22 mouse cellular contexts compared by ENCODE assay signal in genomic region chr3:146303194-146303593, GRCm38 (mm10).
DNase-seq lines count a peak whose midpoint lies in the region; ATAC-seq and TF ChIP-seq lines count a peak whose summit lies in the region.
"Had no signal": no experiment of that assay in that cellular context is flagged by ENCODE, and none has a peak within 500 bp of the region (broad histone marks: within the 10 kb centered on the region; RNA-seq: fewer than 3 reads in every experiment).

No protein-coding gene starts in this region.

- no peak overlapping the region for H3ac ChIP-seq in myocyte (ENCODE audit: control insufficient read depth, insufficient read length)

- H3K79me2 ChIP-seq in myocyte (ENCODE audit: control insufficient read depth, insufficient read depth), result no peaks in the 10 kb centered on the region

- H3K9ac ChIP-seq in midbrain, embryonic 11.5 days (ENCODE audit: low read length), result no peak overlapping the region
- no peak overlapping the region for H3K9ac ChIP-seq in midbrain, embryonic 13.5 days (replicated peaks)
- H3K9ac ChIP-seq: embryonic facial prominence, embryonic 13.5 days; forebrain, embryonic 15.5 days; hindbrain, embryonic 15.5 days had no signal

- ATAC-seq in midbrain, embryonic 11.5 days (ENCODE audit: low FRiP score), result no peak
- no peak for ATAC-seq in midbrain, embryonic 13.5 days
- ATAC-seq in granulocyte monocyte progenitor cell, adult 5-6 weeks (replicated peaks; ENCODE audit: poor library complexity, severe bottlenecking), result peak; percentile 97
- ATAC-seq: forebrain, embryonic 15.5 days; inflammation-experienced regulatory T-cells, adult 6 months; intestine, postnatal 0 days had no signal

- H3K4me2 ChIP-seq in midbrain, embryonic 11.5 days, result no peak overlapping the region
- H3K4me2 ChIP-seq in midbrain, embryonic 13.5 days (replicated peaks), result no peak overlapping the region
- peak overlapping the region; percentile 25 for H3K4me2 ChIP-seq in myocyte (ENCODE audit: low read depth)
- H3K4me2 ChIP-seq: embryonic facial prominence, embryonic 13.5 days; forebrain, embryonic 15.5 days; heart, embryonic 11.5 days; hindbrain, embryonic 15.5 days had no signal

- H3K4me3 ChIP-seq in midbrain, embryonic 11.5 days (ENCODE audit: low read depth, low read length), result no peak overlapping the region
- H3K4me3 ChIP-seq in midbrain, embryonic 13.5 days (replicated peaks), result no peak overlapping the region
- H3K4me3 ChIP-seq in myocyte, result no peak overlapping the region
- H3K4me3 ChIP-seq: embryonic facial prominence, embryonic 13.5 days; forebrain, embryonic 15.5 days; hindbrain, embryonic 15.5 days had no signal

- H3K4me1 ChIP-seq in midbrain, embryonic 11.5 days (ENCODE audit: control insufficient read depth, insufficient read depth, low read length), result no peaks in the 10 kb centered on the region
- H3K4me1 ChIP-seq in midbrain, embryonic 13.5 days (replicated peaks), result no peaks in the 10 kb centered on the region
- H3K4me1 ChIP-seq: embryonic facial prominence, embryonic 13.5 days; forebrain, embryonic 15.5 days; hindbrain, embryonic 15.5 days had no signal

- H3K27ac ChIP-seq in midbrain, embryonic 11.5 days (ENCODE audit: low read depth, low read length), result no peak overlapping the region
- H3K27ac ChIP-seq in midbrain, embryonic 13.5 days, result no peak overlapping the region
- H3K27ac ChIP-seq: embryonic facial prominence, embryonic 13.5 days; forebrain, embryonic 15.5 days; hindbrain, embryonic 15.5 days had no signal

- 87% methylated on average over 5 of the region's 5 CpGs for WGBS in midbrain, embryonic 11.5 days
- WGBS in midbrain, embryonic 13.5 days, result 87% methylated on average over 5 of the region's 5 CpGs

- TF ChIP-seq POLR2A in myocyte (IDR thresholded peaks at IDR 0.05; ENCODE audit: insufficient read length, low read depth), result no peak

- H3K27me3 ChIP-seq in midbrain, embryonic 11.5 days (ENCODE audit: control insufficient read depth, insufficient read depth, low read length), result no peaks in the 10 kb centered on the region
- no peaks in the 10 kb centered on the region for H3K27me3 ChIP-seq in midbrain, embryonic 13.5 days
- H3K27me3 ChIP-seq in myocyte (ENCODE audit: control insufficient read depth, insufficient read depth, insufficient read length), result no peaks in the 10 kb centered on the region
- H3K27me3 ChIP-seq: embryonic facial prominence, embryonic 13.5 days; forebrain, embryonic 15.5 days; hindbrain, embryonic 15.5 days had no signal

- H3K36me3 ChIP-seq in midbrain, embryonic 11.5 days (ENCODE audit: control insufficient read depth, insufficient read depth, low read length), result no peaks in the 10 kb centered on the region
- H3K36me3 ChIP-seq in midbrain, embryonic 13.5 days, result no peaks in the 10 kb centered on the region
- no peaks in the 10 kb centered on the region for H3K36me3 ChIP-seq in myocyte (ENCODE audit: control insufficient read depth, insufficient read depth)
- H3K36me3 ChIP-seq: embryonic facial prominence, embryonic 13.5 days; forebrain, embryonic 15.5 days; hindbrain, embryonic 15.5 days had no signal

- peak; percentile 71 for DNase-seq in midbrain, embryonic 11.5 days (ENCODE audit: low spot score, missing footprints)
- DNase-seq in NIH3T3 (ENCODE audit: low read depth), result peak; percentile 63
- DNase-seq in left cerebral cortex, adult 8-10 months (ENCODE audit: low spot score in 2 of 2), result no peak
- DNase-seq in embryo, embryonic 11 days, result no peak
- no peak for DNase-seq in testis, postnatal 10 days (ENCODE audit: low spot score)
- DNase-seq: adrenal gland, adult 8-10 months; adrenal gland, postnatal 36 days; cerebellum, adult 11 months; cerebellum, adult 8-10 months; cerebellum, postnatal 14 days; gastrocnemius, postnatal 14 days; heart, adult 18-20 months; kidney, adult 8-10 months had no signal

- H3K9me3 ChIP-seq in midbrain, embryonic 11.5 days (ENCODE audit: control insufficient read depth, low read length), result no peaks in the 10 kb centered on the region
- no peaks in the 10 kb centered on the region for H3K9me3 ChIP-seq in midbrain, embryonic 13.5 days
- H3K9me3 ChIP-seq: embryonic facial prominence, embryonic 13.5 days; forebrain, embryonic 15.5 days; hindbrain, embryonic 15.5 days had no signal

TF ChIP-seq in myocyte, 11 proteins besides CTCF, POLR2A, EP300 and RAD21:
- TF ChIP-seq MYOD1 (IDR thresholded peaks at IDR 0.05; ENCODE audit: control insufficient read depth in 1 of 3, insufficient read length in 2 of 3, low read depth in 2 of 3) (no peak), TCF12 (IDR thresholded peaks at IDR 0.05; ENCODE audit: insufficient read depth, poor library complexity, severe bottlenecking) (no peak), MYOG (IDR thresholded peaks at IDR 0.05; ENCODE audit: control insufficient read depth in 1 of 3, insufficient read depth in 1 of 3, insufficient read length in 2 of 3, low read depth in 2 of 3) (no peak)
TF ChIP-seq in myocyte: peak in this region for 0.

Comparison
In these comparisons a context has a peak if more than half of its experiments do, and no peak if none do; other contexts are left out.
1. DNase-seq: peak in midbrain, embryonic 11.5 days (single experiment) and NIH3T3 (single experiment); none in left cerebral cortex, adult 8-10 months (0 of 2), embryo, embryonic 11 days (single experiment) and testis, postnatal 10 days (single experiment).